Mouse (Mus musculus) embryonic fibroblast, embryonic 13.5 days (primary cell): ENCODE measurements at regions not wholly inside any gene's neighbourhood (a gene's known extent, or its start where the extent isn't known, plus 50 kb on each side); places are given as distances from the start of the nearest gene placed in this dataset.
A peak's percentile ranks its signal among the peaks of the same experiment; 100 is the strongest.

Experiments used
- H3K27ac ChIP-seq: 2 replicates; pipeline ENCODE4 v1.5.1; 2012; ENCODE audit warnings: low read length, control low read depth, inconsistent platforms; ENCODE audit not compliant: insufficient read depth
- H3K4me1 ChIP-seq: 2 replicates; pipeline ENCODE4 v1.6.1; 2011; ENCODE audit warnings: low read length; ENCODE audit not compliant: control insufficient read depth, insufficient read depth
- H3K4me3 ChIP-seq: 2 replicates; pipeline ENCODE4 v1.5.1; 2011; ENCODE audit warnings: mild to moderate bottlenecking, control low read depth, low read length; ENCODE audit not compliant: insufficient read depth
- CTCF ChIP-seq: IDR thresholded peaks from 2 replicates; pipeline ENCODE4 v1.5.1; 2011; ENCODE audit warnings: mild to moderate bottlenecking, control low read depth, low read length, moderate library complexity, borderline replicate concordance; ENCODE audit not compliant: insufficient read depth
- POLR2A ChIP-seq: IDR thresholded peaks from 2 replicates; pipeline ENCODE4 v1.6.1; 2011; ENCODE audit warnings: low read depth, mild to moderate bottlenecking, control low read depth, low read length, moderate library complexity

DNA sequence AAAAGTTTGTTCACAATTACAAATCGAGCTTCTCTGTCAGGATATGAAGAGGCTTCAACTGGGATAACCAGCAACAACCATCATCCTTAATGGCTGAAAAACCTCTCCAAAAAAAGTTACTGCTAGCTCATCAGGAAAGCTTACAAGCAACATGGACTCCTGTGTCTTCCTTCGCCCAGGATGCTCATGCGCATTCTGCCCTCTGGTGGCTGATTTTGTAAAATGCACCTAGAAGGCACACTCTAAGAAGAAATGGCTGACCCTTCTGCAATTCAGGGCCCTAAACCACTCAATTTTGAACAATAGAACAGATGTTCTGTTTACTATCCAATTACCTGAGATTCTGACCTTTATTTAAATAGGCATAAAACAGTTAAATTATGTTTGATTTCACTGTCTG lies 115.0 kb upstream of the Fam204a start:
- Histone ChIP-seq H3K27ac (no peak overlapping the region), H3K4me1 (no peaks in the 10 kb centered on the region), H3K4me3 (no peak overlapping the region)
- TF ChIP-seq CTCF (peak; percentile 73), POLR2A (no peak)

- no peak overlapping the region for H3K27ac ChIP-seq
- no peaks in the 10 kb centered on the region for H3K4me1 ChIP-seq
- H3K4me3 ChIP-seq: no peak overlapping the region
- no peak for TF ChIP-seq CTCF
- no peak for TF ChIP-seq POLR2A
Observed at GRCm38 (mm10) chr19:60340234-60340633, 113.7 kb upstream of the Fam204a start.

- H3K4me1 ChIP-seq: no peaks in the 10 kb centered on the region
- TF ChIP-seq CTCF (no peak), POLR2A (no peak)
- no peak overlapping the region for H3K27ac ChIP-seq
- H3K4me3 ChIP-seq: no peak overlapping the region
Observed at GRCm38 (mm10) chr19:60334521-60334920, 108.0 kb upstream of the Fam204a start.

DNA sequence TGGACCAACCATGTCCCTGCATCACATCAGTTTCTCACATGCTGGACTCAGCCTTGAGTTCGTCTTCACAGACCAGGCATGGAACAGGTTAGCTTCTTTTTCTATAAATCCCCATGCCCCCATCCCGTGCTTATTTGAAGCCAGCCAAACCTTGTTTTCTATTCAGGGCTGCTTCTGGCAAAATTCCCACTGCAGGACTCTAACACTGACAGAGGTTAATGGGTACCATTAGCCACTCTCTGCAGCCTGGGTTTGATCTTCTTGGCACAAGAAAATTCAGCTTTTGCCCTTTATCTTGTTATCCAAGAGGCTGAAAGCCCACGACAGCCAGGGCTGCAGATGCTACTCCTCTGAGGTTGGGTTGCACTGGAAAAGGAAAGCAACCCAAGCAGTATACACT lies 101.8 kb upstream of the Fam204a start:
- H3K4me3 ChIP-seq: no peak overlapping the region
- H3K4me1 ChIP-seq: no peaks in the 10 kb centered on the region
- TF ChIP-seq POLR2A (no peak), CTCF (no peak)
- H3K27ac ChIP-seq: no peak overlapping the region

DNA sequence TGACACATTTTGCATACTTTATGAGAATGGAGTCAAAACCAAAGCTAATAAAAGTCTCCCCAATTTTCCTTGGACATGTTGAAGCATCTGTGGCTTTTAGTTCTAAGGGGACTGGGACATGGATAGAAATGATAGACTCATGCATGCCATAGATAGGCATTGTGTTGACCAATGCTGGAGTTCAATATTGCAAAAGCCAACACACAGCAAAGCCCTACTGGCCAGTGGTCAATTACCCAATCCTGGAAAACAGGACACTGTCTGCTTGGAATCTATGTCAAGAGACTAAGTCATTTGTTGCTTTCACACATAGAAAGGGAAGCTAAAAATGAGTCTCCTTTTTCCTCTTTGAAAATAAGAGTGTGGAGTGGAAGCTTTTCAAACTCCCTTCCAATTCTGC lies 99.1 kb upstream of the Fam204a start:
- Histone ChIP-seq H3K4me3 (no peak overlapping the region), H3K4me1 (no peaks in the 10 kb centered on the region), H3K27ac (peak overlapping the region; percentile 19; the same call in 1 of the 2 replicates)
- TF ChIP-seq CTCF: no peak
- no peak for TF ChIP-seq POLR2A

- TF ChIP-seq POLR2A: no peak
- no peak for TF ChIP-seq CTCF
- Histone ChIP-seq H3K27ac (no peak overlapping the region), H3K4me1 (no peaks in the 10 kb centered on the region), H3K4me3 (no peak overlapping the region)
Observed at GRCm38 (mm10) chr19:60325112-60325511, 98.6 kb upstream of the Fam204a start.

GRCm38 (mm10) chr19:60310591-60310990 lies 84.1 kb upstream of the Fam204a start:
- H3K4me1 ChIP-seq: no peaks in the 10 kb centered on the region
- no peak overlapping the region for H3K4me3 ChIP-seq
- TF ChIP-seq CTCF (peak; percentile 42; the same call in 1 of the 2 replicates), POLR2A (no peak)
- H3K27ac ChIP-seq: no peak overlapping the region

DNA sequence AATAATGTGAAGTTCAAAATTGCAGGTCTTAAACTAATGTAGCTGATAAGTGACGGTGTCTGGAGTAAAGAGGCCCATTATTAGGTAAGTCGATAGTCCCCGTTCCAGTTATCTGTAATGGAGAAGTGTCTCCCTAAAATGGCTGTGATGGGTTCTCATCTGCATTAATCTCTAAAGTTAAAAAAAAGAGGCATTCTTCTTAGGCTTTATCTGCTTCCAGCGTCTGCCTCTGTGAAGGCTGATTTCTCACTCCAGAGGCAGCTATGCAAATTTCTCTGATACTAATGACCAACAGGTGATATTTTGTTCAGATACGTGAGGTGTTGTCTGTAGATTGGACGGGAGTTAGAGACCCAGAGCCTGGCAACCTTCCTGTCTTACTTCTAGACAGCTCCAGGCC lies 75.9 kb upstream of the Fam204a start:
- H3K4me1 ChIP-seq: no peaks in the 10 kb centered on the region; the same call in 1 of the 2 replicates
- no peak overlapping the region for H3K27ac ChIP-seq
- H3K4me3 ChIP-seq: no peak overlapping the region
- no peak for TF ChIP-seq POLR2A
- no peak for TF ChIP-seq CTCF

DNA sequence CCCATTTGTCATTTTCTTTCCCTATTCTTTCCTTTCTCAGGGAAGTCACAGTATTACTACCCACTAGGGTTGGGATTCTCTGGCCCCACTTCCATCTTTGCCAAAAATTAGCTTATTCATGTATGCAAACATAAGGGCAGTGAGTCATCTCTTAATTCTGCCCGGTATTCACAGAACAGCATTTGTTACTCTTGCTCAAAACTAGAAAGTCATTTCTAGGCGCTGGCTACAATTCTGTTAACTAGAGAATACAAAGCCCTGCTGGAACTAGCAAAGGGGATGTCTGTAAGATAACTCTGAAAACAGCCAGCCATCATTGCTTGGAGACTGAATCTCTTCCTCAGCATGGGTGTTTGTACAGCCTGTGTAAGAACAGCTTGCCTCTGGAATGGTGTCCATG lies 74.4 kb upstream of the Fam204a start:
- TF ChIP-seq POLR2A (no peak), CTCF (no peak)
- Histone ChIP-seq H3K27ac (peak overlapping the region; percentile 52; the same call in 1 of the 2 replicates), H3K4me1 (no peaks in the 10 kb centered on the region; the same call in 1 of the 2 replicates), H3K4me3 (no peak overlapping the region)

GRCm38 (mm10) chr19:60290244-60290643 lies 63.7 kb upstream of the Fam204a start:
- no peaks in the 10 kb centered on the region for H3K4me1 ChIP-seq
- no peak overlapping the region for H3K27ac ChIP-seq
- TF ChIP-seq POLR2A: no peak
- TF ChIP-seq CTCF: no peak
- H3K4me3 ChIP-seq: no peak overlapping the region
